Mouse (Mus musculus) ovary, adult 18-20 months (tissue): ENCODE results near the gene Arhgef15.
A peak's percentile ranks its signal among the peaks of the same experiment; 100 is the strongest.
"Not testable (repeated sequence)": the region's sequence is repeated elsewhere in the genome, so short reads cannot be mapped to it uniquely, and the experiment has no call there.

Experiments
- DNase-seq: peaks from one replicate; pipeline ENCODE4 v3.0.0; 2022; ENCODE audit warnings: low spot score, mixed read lengths

Arhgef15 gene

DNA sequence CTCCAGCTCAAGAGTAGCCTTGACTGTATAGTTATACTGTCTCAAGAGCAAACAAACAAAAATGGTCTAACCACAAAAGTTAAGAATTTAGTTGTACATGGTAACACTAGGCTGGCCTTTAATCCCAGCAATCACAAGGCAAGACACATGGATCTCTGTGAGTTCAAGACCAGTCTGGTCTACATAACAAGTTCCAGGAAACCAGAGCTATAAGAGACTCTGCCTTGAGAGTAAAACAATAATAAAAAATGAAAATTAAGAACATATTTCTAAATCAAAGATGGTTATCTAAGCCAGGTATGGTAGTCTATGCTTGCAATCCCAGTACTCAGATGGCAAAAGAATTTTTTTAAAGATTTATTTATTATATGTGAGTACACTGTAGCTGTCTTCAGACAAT lies 7.8 kb upstream of the Arhgef15 start:
- DNase-seq, result no peak

DNA sequence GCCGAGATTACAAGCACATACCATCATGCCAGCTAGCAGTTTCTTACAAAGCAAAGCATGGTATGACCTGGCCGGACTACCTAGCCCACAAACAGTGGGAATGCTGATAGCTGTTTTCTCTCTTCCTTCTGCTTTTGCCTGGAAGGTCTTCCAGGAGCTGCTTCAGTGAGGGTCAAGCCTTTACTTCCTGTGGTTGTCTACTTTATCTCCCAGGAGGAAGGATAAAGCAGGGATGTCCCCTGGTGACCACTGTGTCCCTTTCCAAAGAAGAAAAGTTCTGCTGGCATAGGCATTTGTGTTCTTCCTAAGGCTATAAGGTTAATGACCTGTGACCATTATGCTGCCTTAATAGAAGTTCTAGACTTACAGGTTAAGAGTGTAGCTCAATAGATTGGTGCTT lies 6.1 kb upstream of the Arhgef15 start:
- no peak for DNase-seq

DNA sequence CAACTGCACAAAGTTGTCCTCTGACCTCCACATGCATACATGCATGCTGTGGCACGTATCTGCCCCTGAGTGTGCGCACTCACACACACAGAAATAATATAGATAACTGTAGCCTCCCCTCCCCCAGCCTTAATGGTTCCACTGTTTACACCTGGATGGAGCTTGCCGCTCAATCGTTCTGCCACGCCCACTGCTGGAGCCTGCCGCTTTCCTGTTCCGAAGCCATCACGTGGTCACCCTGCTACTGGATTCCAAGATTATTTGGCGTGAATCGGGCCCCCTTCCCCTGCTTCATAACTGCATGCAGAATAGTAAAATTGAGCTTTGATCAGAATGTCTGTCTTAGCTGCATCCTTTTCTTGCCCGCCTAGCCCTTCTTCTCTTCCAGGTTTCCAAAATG lies 4.9 kb upstream of the Arhgef15 start:
- not testable (repeated sequence) for DNase-seq

DNA sequence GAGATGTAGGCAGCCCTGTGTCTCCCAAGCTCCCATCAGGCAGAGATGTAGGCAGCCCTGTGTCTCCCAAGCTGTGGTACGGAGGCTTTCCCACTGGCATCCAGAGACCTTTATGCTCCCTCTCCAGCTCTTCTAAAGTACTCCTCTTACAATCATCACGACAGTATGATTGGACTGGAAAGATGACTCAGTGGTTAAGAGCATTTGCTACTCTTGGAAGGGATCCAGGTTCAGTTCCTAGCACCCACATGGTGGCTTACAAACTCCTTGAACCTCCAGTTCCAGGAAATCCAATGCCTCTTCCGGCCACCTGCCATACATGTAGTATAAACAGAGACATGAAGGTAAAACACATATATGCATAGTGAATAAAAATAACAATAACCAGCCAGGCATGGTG lies 4.3 kb upstream of the Arhgef15 start:
- no peak for DNase-seq

DNA sequence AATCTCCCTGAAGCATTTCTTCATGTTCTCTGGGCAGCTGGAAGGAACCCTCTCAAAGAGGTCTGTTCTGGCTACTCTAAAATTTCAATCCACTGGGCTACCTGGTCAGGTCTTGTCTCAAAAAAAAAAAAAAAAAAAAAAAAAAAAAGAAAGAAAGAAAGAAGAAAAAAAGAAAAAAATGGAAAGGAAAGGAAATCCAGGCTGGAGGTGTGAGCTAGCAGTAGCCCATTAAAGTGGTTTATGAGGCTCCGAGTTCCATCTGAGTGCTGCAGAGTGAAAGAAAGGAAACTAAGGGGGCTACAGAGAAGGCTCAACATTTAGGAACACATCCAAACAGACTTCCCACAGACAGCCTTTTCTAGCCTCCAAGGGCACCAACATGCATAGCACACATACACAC lies 691 bp upstream of the Arhgef15 start:
- DNase-seq, result no peak

GRCm38 (mm10) chr11:68956697-68957096 lies 583 bp downstream of the Arhgef15 start:
- DNase-seq, result no peak

- DNase-seq, result no peak
Measured at GRCm38 (mm10) chr11:68956107-68956506, 1.2 kb downstream of the Arhgef15 start.

GRCm38 (mm10) chr11:68955473-68955872 lies 1.8 kb downstream of the Arhgef15 start:
- DNase-seq, result no peak

DNA sequence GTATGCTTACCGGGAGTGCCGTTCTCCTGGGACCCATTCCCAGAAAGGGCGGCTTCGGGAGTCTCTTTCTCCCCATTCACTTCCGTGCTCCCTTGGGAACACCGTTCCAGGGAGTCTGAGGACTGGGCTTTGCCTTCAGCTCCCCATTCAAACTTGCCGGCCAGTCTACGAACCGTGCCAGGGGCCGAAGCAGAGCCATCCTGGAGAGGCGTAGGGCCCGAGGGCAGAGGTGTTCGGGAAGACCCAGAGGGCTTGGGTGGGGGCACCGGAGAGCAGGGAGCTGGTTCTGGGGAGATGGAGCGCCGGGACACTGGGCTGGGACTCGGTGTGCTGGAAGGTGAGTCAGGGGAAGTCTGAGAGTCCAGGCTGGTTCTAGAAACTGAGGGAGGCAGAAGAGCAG lies 2.9 kb downstream of the Arhgef15 start:
- DNase-seq, result no peak

- no peak for DNase-seq
Measured at GRCm38 (mm10) chr11:68953903-68954302, 3.4 kb downstream of the Arhgef15 start.

DNA sequence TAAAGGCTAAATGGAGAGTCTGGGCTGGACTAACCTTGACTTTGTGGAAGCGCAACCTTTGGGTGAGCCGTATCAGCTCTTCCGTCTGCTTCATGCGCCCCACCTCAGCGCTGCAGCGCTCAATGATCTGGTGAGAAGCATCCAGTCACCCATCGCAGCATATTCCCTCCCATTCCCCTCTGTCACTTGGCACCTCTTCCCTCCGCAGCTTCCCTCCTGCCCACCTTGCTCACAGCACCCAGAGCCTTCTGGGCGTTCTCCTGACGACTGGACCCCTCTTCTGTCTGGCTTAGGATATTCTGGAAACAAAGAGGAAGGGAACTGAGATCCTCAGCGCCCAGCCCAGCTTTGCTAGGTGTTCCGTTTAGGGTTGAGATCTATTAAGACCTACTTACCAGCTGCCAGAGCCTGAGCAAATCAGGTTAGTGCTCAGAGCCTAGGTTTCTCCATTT lies 9.7 kb downstream of the Arhgef15 start:
- no peak for DNase-seq

DNA sequence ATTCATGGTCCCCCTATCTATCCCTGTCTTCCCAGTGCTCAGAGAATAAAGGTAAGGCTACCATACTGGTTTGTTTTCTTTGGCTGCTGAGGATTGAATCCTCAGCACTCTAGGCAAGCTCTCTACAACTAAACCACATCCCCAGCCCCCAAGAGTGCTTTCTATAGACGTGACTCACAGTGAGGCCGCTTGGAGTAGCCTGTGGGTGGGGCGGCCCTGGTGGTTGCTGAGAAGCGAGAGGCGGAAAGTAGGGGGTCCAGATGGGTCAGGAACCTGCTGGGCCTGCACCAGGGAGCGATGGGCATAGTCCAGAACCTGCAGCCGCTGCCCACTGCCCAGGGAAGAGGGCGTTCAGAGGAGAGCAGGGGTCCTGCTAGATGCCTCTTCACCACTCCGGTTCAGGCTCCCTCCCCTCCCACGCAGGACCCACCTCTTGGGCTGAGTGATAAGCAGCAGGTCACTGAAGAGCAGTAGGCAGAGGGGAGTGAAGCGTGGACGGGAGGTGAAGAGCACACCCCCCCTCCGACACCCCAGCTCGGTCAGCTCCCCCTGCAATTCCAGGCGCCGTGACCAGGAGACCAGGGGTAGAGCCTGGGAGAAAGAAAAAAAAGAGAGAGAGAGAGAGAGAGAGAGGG lies 10.4 kb downstream of the Arhgef15 start:
- no peak for DNase-seq

GRCm38 (mm10) chr11:68946001-68946400 lies 11.3 kb downstream of the Arhgef15 start:
- no peak for DNase-seq

GRCm38 (mm10) chr11:68945245-68945644 lies 12.0 kb downstream of the Arhgef15 start:
- DNase-seq, result no peak

GRCm38 (mm10) chr11:68942731-68943130 lies 14.5 kb downstream of the Arhgef15 start:
- DNase-seq, result no peak

- DNase-seq, result no peak
Measured at GRCm38 (mm10) chr11:68940516-68940915, 16.8 kb downstream of the Arhgef15 start.

DNA sequence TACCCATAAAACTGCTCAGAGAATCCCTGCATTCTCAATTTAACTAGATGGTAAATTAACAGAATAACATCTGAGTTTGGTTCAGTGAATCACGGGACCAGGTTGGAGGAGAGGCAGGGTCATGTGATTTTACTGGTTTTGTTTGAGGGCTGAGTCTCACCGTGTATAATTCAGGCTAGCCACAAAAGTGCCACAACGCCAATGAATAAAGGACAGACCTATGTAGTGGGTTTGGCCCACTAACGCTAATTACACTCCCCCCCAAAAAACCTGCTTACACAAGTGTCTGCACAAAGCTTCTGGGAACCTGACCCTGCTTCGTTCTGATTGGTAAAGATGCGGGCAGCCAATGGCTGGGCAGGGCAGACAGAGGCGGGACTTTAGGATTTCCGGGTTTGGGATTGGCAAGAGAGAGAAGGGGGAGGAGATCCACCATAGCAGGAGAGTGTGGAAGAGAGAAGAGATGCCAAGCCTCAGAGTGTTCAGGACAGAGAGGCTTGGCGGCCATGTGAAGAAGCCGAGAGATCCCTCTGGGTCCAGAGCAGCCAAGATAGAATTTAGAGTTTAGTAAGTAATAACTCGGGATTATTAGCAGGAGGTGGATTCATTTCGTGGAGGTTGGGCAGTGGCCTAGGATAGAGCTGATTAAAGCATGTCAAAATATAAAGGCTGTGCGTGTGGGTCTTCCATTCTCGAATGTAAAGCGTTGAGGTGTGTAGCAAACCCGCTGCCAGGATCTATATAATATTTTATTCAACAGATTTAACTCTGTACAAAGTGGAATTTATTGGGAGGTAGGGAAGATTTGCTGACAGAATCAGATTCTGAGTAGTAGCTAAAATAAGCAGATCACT lies 17.6 kb downstream of the Arhgef15 start:
- peak; percentile 86 for DNase-seq

DNA sequence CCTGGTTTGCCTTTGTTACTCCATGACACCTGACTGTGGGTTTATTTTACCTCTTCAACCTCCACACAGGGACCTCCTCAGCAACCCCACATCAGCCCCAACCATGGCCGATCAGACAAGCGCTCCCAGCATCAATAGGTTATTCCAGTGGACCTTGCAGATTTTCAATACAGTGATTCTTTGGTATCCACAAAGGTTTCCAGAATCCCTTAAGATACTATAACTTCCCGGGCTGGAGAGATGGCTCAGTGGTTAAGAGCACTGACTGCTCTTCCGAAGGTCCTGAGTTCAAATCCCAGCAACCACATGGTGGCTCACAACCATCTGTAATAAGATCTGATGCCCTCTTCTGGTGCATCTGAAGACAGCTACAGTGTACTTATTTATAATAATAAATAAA lies 20.3 kb downstream of the Arhgef15 start:
- DNase-seq, result not testable (repeated sequence)

GRCm38 (mm10) chr11:68933885-68934507 lies 23.3 kb downstream of the Arhgef15 start:
- no peak for DNase-seq

DNA sequence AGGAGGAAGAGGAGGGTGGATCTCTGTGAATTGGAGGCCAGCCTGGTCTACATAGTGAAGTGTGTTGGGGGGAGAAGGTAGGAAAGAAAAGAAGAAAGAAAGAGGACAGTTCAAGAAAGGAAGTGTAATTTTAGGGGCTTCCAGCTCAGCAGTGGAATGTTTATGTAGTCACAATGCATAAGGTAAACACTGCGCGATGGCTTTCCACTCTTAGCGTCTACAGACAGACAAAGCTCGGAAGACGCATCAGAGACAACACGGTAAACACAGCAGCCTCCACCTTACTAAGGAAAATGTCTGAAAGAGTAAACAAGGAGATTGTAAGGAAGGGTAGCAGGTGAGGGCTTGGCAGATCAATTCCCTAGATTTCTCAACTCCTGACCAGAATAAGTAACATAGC lies 27.3 kb downstream of the Arhgef15 start:
- no peak for DNase-seq

GRCm38 (mm10) chr11:68926981-68927380 lies 30.3 kb downstream of the Arhgef15 start, which contains the start of gene Odf4:
Gene Odf4 (minus strand): TSS chr11:68927081.
- DNase-seq, result no peak

DNA sequence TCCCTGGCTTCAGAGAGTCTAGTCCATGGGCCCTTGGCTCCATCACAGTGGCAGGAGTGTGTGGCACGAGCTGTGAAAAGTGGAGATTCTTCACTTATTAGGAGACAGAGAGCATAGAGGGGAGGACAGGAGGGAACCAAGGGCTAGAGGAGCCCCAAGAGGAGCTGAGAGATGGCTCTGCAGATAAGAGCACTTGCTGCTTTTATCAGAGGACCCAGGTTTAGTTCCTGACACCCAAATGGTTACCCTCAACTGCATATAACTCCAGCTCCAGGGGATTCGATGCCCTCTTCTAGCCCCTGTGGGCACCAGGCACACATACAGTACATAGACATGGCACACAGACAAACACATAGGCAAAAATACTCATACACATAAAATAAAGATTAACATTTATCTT lies 32.5 kb downstream of the Arhgef15 start:
- DNase-seq, result no peak

- no peak for DNase-seq
Measured at GRCm38 (mm10) chr11:68923191-68923590, 34.1 kb downstream of the Arhgef15 start.
